Mouse (Mus musculus) heart, embryonic 11.5 days (tissue): ENCODE results near the gene Srp68. TPM values are rescaled to one million over a fixed set of nuclear protein-coding genes. Genes with fewer than 3 reads are reported as not detected.
A peak's percentile ranks its signal among the peaks of the same experiment; 100 is the strongest.

Source experiments
- ATAC-seq: fragments of 200-750 bp; cut with Nextera tagmentation; replicated peaks from 2 replicates; pipeline ENCODE4 v1.8.0; 2017; ENCODE audit warnings: moderate library complexity; ENCODE audit not compliant: insufficient number of reproducible peaks, low FRiP score, low TSS enrichment
- H3K27ac ChIP-seq: fragments of 300-500 bp; sonication (generic); 2 replicates; pipeline ENCODE4 v1.5.1; 2014; ENCODE audit warnings: mild to moderate bottlenecking, low read depth, low read length
- H3K27me3 ChIP-seq: fragments of 300-500 bp; sonication (generic); 2 replicates; pipeline ENCODE4 v1.6.1; 2014; ENCODE audit warnings: mild to moderate bottlenecking, low read length, mixed read lengths; ENCODE audit not compliant: control insufficient read depth, insufficient read depth
- H3K36me3 ChIP-seq: fragments of 300-500 bp; sonication (generic); 2 replicates; pipeline ENCODE4 v1.6.1; 2014; ENCODE audit warnings: mild to moderate bottlenecking, low read length, moderate library complexity, mixed read lengths; ENCODE audit not compliant: control insufficient read depth, insufficient read depth
- H3K4me1 ChIP-seq: fragments of 300-500 bp; sonication (generic); 2 replicates; pipeline ENCODE4 v1.6.1; 2014; ENCODE audit warnings: low read length; ENCODE audit not compliant: control insufficient read depth, insufficient read depth
- H3K4me2 ChIP-seq: fragments of 300-500 bp; sonication (generic); 2 replicates; pipeline ENCODE4 v1.6.1; 2014; ENCODE audit warnings: mild to moderate bottlenecking, moderate library complexity
- H3K4me3 ChIP-seq: fragments of 300-500 bp; sonication (generic); 2 replicates; pipeline ENCODE4 v1.5.1; 2014; ENCODE audit warnings: low read depth, low read length
- H3K9ac ChIP-seq: fragments of 300-500 bp; sonication (generic); 2 replicates; pipeline ENCODE4 v1.6.1; 2014; ENCODE audit warnings: mild to moderate bottlenecking, low read depth, low read length, moderate library complexity
- H3K9me3 ChIP-seq: fragments of 300-500 bp; sonication (generic); replicated peaks from 2 replicates; pipeline ENCODE4 v1.6.1; 2016; ENCODE audit warnings: low read length; ENCODE audit not compliant: control insufficient read depth
- WGBS: fragments of 180-500 bp; shearing (Covaris S2); extraction: QIAGEN DNeasy Blood & Tissue Kit; methylation state at CpG from one replicate; pipeline ENCODE4 v1.1.7; 2014; ENCODE audit not compliant: insufficient replicate concordance; 5-methylcytosine and 5-hydroxymethylcytosine counted together
- polyA plus RNA-seq: library from polyadenylated mRNA; unstranded; fragments of >200 nt; fragmentation: Nextera tagmentation; extraction: Ambion mirVana; gene quantifications from 2 replicates; pipeline ENCODE4 v1.2.1, GENCODE M21; 2014

Gene Srp68
- polyA plus RNA-seq, 1 experiment from 2014 or later: 61.9 TPM

DNA sequence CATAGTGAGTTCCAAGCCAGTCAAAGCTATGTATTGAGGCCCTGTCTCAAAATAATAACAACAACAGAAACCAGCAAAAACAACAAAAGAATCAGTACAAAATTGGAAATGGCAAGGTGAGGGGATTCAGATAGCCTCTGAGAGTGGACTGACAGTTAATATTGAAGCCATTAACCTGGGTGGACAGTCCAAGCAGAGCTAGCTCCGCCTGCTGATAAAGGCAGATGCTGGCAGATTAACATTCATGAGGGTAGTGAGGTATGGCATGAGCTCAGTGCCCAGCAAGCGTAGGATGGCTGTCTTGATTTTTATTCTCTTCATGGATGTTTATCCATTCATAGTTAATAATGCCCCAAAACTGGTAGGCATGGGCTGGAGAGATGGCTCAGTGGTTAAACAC, 72.9 kb downstream of the Srp68 start:
- WGBS: 89% methylated on average over 2 of the region's 2 CpGs

DNA sequence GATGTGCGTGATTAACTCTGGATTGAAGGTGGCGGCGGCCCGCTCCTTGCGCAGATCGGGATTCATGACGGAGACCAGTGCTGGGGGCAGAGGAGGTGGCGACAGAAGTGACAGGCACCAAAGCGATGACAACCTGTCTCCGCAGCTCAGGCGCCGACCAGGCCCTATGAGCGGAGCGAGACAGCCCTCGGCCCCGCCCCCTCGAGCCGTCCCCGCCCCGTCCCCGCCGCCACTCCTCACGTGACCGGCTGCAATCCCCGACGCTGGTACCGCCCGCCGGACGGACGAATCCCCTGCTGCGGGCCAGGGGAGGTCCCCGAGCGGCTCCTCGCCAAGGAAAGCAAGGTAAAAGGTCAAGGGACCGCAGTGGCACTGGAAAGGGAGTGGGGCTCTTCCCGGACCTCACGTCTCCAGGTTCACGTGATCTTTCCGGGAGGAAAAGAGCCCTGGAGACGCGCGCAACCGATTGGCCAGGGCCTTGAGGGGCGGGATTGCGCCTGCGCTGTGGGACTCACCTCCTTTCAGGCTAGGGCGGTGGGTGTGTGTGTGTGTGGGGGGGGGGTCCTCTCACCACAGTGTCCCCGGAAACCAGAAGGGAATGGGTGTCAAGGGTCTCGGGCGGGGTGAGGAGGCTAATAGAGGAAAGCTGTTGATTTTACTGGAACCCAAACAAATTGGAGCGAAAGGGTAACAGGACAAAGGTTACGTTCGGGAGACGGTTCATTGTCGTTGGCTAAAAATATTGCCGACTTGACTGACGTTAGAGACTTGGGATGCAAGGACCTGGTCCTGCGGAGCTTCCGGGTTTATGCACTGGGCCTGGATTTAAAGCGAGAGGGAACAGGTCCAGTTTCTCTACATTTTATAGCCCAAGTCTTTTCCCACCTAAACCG, 75.1 kb downstream of the Srp68 start, which contains the start of the genes Ten1 and Acox1:
Ten1 (plus strand) TSS at position 217 of the 893 bp plus-strand sequence.
Acox1 (minus strand) TSS at position 407 of the 893 bp plus-strand sequence.
- H3K27ac ChIP-seq: peak within 1 kb of the TSS; percentile 98
- no peaks in the 10 kb centered on the region for H3K27me3 ChIP-seq
- peaks cover 5% of the 10 kb centered on the region; the same call in 1 of the 2 replicates for H3K36me3 ChIP-seq
- H3K9ac ChIP-seq: peak within 1 kb of the TSS; percentile 90
- H3K9me3 ChIP-seq: no peaks in the 10 kb centered on the region
- WGBS: under 1% methylated on average over 62 of the region's 62 CpGs
- H3K4me2 ChIP-seq: peak within 1 kb of the TSS; percentile 87
- H3K4me3 ChIP-seq: peak within 1 kb of the TSS; percentile 75
- peaks cover 8% of the 10 kb centered on the region for H3K4me1 ChIP-seq
- peak; percentile 97 for ATAC-seq

More for the DNA sequence above, 72.9 kb downstream of the Srp68 start:
- Histone ChIP-seq H3K27me3 (no peaks in the 10 kb centered on the region), H3K4me1 (peaks cover 3% of the 10 kb centered on the region; the same call in 1 of the 2 replicates), H3K4me3 (no peak overlapping the region), H3K4me2 (no peak overlapping the region), H3K36me3 (peaks cover 6% of the 10 kb centered on the region; the same call in 1 of the 2 replicates), H3K9ac (no peak overlapping the region), H3K9me3 (no peaks in the 10 kb centered on the region), H3K27ac (no peak overlapping the region)
- no peak for ATAC-seq

DNA sequence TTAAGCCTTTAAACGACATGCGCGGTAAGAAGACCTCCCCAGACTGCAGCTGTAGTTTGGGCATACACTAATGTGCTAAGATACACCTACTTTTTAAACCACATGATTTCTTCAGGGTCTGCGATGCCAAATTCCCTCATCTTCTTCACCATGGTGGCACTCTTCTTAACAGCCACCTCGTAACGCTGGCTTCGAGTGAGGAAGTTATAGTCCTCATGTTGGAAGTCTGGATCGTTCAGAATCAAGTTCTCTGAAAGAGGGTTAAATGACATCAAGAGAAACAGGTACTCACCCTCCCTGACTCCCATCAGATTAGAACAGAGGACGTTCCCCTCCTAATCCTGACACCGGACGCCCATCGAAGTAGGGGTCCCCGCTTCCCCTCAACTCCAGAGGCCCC, 75.9 kb downstream of the Srp68 start:
- no peaks in the 10 kb centered on the region for H3K9me3 ChIP-seq
- H3K36me3 ChIP-seq: peaks cover 5% of the 10 kb centered on the region; the same call in 1 of the 2 replicates
- H3K4me3 ChIP-seq: peak overlapping the region; percentile 75
- H3K4me1 ChIP-seq: peaks cover 8% of the 10 kb centered on the region
- H3K27me3 ChIP-seq: no peaks in the 10 kb centered on the region
- H3K27ac ChIP-seq: peak overlapping the region; percentile 98
- WGBS: 24% methylated on average over 13 of the region's 13 CpGs
- H3K9ac ChIP-seq: peak overlapping the region; percentile 90
- peak overlapping the region; percentile 87 for H3K4me2 ChIP-seq
- no peak for ATAC-seq

DNA sequence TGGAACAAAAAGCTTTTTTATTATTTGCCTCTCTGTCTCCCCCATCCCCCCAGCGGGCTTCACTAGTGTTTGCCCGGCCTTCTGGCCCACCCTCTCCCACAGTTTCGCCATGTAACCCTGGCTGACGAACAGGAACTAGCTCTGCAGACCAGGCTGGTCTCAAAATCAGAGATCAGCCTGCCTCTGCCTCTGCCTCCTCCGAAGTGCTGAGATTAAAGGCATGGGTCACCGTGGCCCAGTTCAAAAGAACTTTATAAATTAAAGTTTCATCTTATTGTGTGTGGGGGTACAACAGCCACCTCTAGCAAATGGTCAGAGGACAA, 76.5 kb downstream of the Srp68 start:
- H3K9ac ChIP-seq: no peak overlapping the region
- no peak for ATAC-seq
- H3K4me2 ChIP-seq: peak overlapping the region; percentile 87
- peaks cover 5% of the 10 kb centered on the region; the same call in 1 of the 2 replicates for H3K36me3 ChIP-seq
- no peaks in the 10 kb centered on the region for H3K9me3 ChIP-seq
- H3K4me1 ChIP-seq: peaks cover 8% of the 10 kb centered on the region
- no peaks in the 10 kb centered on the region for H3K27me3 ChIP-seq
- 89% methylated on average over 6 of the region's 6 CpGs for whole genome bisulfite sequencing
- no peak overlapping the region for H3K27ac ChIP-seq
- H3K4me3 ChIP-seq: 0 out of 2 replicates have a peak overlapping the region, but pooled peaks have one; percentile 75

DNA sequence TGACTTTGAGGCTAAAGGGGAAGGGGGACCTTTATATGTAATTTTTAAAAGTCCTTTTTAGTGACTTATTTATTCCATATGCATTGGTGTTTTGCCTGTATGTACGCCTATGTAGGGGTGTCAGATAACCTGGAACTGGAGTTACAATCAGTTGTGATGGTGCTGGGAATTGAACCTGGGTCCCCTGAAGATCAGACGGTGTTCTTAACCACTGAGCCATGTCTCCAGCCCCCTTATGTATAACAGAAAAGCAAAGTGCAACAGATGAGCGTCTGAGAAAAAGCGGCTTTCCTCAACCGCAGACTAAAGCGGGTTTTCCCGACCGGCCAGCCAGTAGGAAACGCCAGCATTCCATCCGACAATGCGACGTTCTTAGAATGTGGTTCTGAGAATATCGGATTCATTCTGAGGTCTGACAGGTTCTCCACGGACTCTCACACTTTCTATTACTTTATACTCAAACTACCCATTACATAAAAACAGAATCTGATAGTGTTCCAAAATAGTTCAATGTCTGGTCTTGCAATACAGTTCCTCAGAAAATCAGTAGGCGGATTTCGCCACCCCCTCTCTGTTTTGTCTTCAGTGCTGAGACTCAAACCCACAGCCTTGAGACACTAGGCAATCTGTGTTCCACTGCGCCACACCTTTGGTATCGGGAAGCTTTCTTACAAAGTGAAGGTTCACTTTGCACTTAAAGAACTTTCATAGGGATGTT, 77.0 kb downstream of the Srp68 start:
- Histone ChIP-seq H3K27ac (no peak overlapping the region), H3K27me3 (no peaks in the 10 kb centered on the region), H3K4me2 (no peak overlapping the region), H3K9me3 (no peaks in the 10 kb centered on the region), H3K9ac (no peak overlapping the region), H3K36me3 (peaks cover 5% of the 10 kb centered on the region; the same call in 1 of the 2 replicates), H3K4me3 (no peak overlapping the region), H3K4me1 (peaks cover 8% of the 10 kb centered on the region)
- 92% methylated on average over 18 of the region's 18 CpGs for WGBS
- ATAC-seq: no peak

DNA sequence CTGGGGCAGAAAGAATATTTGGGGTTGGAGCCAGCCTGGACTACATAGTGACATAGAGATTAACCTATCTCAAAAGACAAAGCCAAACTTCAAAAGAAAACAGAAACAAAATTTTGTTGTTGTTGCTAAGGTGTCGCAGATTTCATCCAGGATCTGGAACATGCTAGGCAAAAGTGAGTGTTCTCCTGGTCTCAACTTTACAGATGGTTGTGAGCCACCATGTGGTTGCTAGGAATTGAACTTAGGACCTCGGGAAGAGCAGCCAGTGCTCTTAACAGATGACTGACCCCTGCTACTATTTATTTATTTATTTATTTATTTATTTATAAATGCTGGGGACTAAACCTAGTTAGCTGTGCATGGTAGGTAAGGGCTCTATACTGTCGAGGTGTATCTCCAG, 77.7 kb downstream of the Srp68 start:
- H3K4me1 ChIP-seq: peaks cover 8% of the 10 kb centered on the region
- H3K9ac ChIP-seq: no peak overlapping the region
- no peaks in the 10 kb centered on the region for H3K9me3 ChIP-seq
- H3K27ac ChIP-seq: no peak overlapping the region
- 85% methylated on average over 3 of the region's 3 CpGs for WGBS
- ATAC-seq: no peak
- H3K27me3 ChIP-seq: no peaks in the 10 kb centered on the region
- no peak overlapping the region for H3K4me2 ChIP-seq
- no peak overlapping the region for H3K4me3 ChIP-seq
- H3K36me3 ChIP-seq: peaks cover 5% of the 10 kb centered on the region; the same call in 1 of the 2 replicates

DNA sequence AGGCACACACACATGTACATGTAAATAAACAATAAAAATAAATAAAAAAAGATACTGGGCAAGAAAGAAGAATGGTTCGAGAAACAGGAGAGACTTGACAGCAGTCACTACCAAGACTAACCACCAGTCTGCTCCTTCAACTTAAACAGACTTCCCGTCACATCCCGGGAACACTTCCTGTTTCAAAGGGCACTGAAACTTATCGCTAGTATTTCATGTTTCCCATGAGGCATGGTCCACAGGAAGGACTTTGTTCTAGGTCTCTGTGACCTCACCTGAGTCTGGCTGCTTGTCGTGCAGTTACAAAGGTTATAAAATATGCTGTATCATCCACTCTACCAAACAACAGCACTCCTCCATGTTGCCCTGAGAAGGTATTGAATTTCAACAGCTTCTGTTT, 78.8 kb downstream of the Srp68 start:
- ATAC-seq: no peak
- no peak overlapping the region for H3K4me3 ChIP-seq
- peaks cover 8% of the 10 kb centered on the region for H3K4me1 ChIP-seq
- no peaks in the 10 kb centered on the region for H3K27me3 ChIP-seq
- H3K9me3 ChIP-seq: no peaks in the 10 kb centered on the region
- H3K4me2 ChIP-seq: peak overlapping the region; percentile 27
- WGBS: 55% methylated on average over 5 of the region's 5 CpGs
- H3K36me3 ChIP-seq: peaks cover 5% of the 10 kb centered on the region; the same call in 1 of the 2 replicates
- no peak overlapping the region for H3K9ac ChIP-seq
- 0 out of 2 replicates have a peak overlapping the region, but pooled peaks have one; percentile 10 for H3K27ac ChIP-seq
